Mouse (Mus musculus): ENCODE results near the gene Ikzf4.
"Not testable (repeated sequence)": the region's sequence is repeated elsewhere in the genome, so short reads cannot be mapped to it uniquely, and the experiment has no call there.

Ikzf4 gene

DNA sequence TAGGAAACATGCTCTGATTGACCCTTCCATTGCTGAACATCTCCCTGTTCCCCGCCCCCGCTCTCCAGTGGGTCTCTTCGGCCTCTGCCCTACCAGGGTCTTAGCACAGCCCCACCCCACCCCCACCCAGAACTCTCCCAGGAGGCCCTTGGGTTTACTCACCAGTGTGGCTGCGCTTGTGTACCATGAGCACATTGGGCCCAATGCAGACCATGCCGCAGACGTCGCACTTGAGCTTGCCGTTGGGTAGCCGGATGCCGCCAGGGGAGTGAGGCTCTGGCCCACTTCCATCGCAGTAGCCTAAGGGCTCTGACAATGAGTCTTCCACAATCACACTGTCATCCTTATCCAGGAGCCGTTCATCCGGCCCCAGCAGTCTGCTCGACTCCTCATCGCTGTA, 4.9 kb downstream of the Ikzf4 start:
- no peak for DNase-seq (ENCODE audit: low spot score)

DNA sequence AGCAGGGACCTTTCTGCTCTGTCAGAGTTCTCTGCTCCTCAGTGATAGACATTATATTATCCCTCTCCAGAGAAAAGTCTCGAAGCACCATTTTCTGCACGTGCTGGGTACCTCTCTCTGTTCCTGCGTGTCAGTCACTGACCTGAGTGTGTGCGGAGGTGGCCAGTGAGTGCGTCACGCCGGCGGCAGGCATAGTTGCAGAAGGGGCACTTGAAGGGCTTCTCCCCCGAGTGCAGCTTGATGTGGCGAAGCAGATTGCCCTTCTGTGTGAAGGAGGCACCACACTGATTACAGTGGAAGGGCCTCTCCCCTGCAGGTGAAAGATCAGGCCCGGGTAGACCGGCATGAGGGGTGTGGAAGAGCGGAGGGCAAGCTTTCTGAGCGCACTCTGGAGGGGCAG, 5.8 kb downstream of the Ikzf4 start:
- DNase-seq (ENCODE audit: low spot score), result no peak

DNA sequence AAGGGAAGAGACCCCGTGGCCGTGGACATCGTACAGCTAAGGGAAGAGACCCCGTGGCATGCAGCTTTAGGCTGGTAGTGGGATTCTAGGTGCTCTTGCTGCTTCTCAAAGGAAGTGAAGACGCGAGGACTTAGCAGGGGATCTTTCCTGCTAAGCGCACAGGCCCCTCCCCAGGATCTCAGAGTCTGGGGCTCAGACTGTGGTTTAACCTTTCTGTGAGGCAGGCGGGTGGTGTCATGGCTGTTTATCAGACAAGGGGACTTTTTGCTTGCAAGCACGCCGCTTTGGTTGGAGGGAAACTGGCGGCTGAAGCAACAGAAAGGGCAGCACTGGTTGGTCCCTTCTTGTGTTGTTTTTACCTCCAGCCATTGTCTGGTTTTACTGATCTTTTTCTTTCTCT, 8.8 kb downstream of the Ikzf4 start:
- DNase-seq (ENCODE audit: low spot score), result no peak

GRCm38 (mm10) chr10:128636561-128636960, 9.2 kb downstream of the Ikzf4 start:
- no peak for DNase-seq (ENCODE audit: low spot score)

DNA sequence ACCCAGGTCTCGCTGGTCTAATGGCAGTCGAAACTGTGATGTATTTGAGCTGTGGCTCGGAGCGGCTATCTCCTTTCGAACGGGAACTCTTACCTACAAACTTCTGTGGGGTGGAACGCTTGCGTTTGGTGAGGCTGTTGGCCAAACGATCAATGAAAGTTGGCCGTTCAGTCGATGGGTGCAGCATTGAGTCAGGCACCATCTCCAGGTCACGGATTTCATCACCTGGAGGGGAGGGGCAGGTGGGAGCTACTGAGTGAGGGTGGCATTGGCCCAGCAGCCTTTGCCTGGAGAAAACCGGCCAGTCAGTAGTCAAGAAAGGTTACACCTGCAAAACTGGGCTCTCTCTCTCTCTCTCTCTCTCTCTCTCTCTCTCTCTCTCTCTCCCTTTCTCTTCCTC, 10.1 kb downstream of the Ikzf4 start:
- DNase-seq (ENCODE audit: low spot score), result no peak

- no peak for DNase-seq (ENCODE audit: low spot score)
Measured at GRCm38 (mm10) chr10:128631571-128631970, 14.2 kb downstream of the Ikzf4 start.

GRCm38 (mm10) chr10:128630306-128630705, 15.5 kb downstream of the Ikzf4 start:
- not testable (repeated sequence) for DNase-seq (ENCODE audit: low spot score)

GRCm38 (mm10) chr10:128629746-128630145, 16.0 kb downstream of the Ikzf4 start:
- no peak for DNase-seq (ENCODE audit: low spot score)

DNA sequence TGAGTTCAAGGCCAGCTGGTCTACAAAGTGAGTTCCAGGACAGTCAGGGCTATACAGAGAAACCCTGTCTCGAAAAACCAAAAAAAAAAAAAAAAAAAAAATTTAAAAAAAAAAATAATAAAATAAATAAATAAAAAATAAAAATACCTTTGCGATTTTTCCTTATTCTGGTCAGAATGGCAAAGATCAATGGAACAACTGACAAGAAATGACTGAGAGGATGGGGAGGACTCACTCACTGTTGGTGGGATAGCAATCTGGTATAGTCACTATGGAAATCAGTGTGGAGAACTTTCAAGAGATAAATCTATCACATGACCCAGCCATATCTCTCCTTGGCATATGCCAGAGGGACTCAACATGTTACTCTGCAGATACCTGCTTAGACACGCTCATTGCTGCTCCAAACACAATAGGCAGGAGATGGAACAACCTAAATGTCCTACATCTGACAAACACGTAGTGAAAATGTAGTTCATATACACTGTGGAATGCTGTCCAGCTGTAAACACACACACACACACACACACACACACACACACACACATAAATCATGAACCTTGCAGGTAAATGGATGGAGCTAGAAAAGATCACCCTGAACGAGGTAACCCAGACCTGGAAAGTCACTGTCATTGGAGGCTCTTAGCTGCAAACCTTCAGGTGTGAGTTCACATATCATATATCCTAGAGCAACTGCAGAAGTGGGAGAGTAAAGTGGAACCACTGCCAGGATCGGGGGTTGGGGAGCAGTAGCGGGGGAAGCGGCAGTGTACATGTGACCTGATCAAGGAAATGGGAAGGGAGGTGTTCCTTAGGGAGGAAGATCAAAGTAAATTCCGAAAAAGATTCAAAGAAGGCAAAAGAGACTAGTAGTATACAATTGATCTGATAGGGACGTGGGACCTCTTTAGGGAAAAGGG, 18.1 kb downstream of the Ikzf4 start:
- DNase-seq (ENCODE audit: low spot score), result no peak

GRCm38 (mm10) chr10:128626311-128627310, 19.2 kb downstream of the Ikzf4 start, which contains the start of gene Rps26:
TSS of gene Rps26 (minus strand) at chr10:128626747.
- peak; percentile 95 for DNase-seq (ENCODE audit: low spot score)

GRCm38 (mm10) chr10:128625287-128625894, 20.4 kb downstream of the Ikzf4 start:
- no peak for DNase-seq (ENCODE audit: low spot score)

DNA sequence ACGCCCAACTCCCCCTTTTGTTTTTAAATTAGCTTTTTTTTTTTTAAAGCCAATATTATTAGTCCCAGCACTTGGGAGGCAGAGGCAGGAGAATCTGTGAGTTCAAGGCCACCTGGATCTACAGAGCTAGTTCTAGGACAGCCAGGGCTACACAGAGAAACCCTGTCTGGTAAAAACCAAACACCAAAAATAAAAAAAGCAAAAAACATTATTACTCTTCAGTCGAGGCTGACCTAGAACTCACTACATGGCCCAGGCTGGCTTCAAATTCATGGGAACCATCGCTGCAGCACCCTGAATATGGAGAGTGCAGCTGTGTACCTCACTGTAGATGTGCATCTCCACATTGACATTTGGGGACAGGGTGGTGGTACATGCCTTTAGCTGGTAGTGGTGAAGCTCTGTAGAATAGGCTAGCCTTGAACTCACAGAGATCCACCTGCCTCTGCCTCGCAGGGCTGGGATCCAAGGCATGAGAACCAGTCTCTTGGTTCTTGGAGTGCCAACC, 22.6 kb downstream of the Ikzf4 start:
- not testable (repeated sequence) for DNase-seq (ENCODE audit: low spot score)

GRCm38 (mm10) chr10:128622702-128623101, 23.1 kb downstream of the Ikzf4 start:
- no peak for DNase-seq (ENCODE audit: low spot score)

GRCm38 (mm10) chr10:128621986-128622520, 23.7 kb downstream of the Ikzf4 start:
- DNase-seq (ENCODE audit: low spot score), result no peak

DNA sequence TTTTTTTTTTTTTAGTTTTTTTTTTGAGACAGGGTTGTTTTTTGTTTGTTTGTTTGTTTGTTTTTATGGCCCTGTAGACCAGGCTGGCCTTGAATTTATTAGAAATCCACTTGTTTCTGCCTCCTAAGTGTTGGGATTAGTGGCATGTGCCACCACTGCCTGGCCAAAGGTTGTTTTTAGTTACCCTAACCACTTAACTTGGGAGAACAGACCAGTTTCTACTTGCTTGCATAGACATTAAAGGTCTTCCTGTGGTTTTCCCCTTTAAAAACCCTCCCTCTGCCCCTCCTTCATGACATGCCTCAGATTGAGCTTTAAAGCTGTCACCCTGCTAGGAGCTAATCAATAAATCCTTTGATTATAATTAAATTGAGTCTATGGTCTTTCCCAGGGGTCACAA, 25.6 kb downstream of the Ikzf4 start:
- no peak for DNase-seq (ENCODE audit: low spot score)

DNA sequence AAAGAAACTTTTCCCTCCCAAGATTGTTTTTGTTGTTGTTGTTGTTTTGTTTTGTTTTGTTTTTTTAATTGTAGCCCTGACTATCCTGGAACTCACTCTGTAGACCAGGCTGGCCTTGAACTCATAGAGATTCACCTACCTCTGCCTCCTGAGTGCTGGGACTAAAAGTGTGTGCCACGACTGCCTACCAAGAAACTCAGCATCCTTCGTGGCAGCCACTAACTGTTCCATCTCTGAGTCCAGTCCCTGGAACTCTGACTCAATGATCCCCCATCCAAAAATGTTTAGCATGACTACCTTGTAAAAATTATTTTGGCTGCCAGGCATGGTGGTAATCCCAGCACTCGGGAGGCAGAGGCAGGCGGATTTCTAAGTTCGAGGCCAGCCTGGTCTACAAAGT, 26.6 kb downstream of the Ikzf4 start:
- DNase-seq (ENCODE audit: low spot score), result not testable (repeated sequence)

- DNase-seq (ENCODE audit: low spot score), result no peak
Measured at GRCm38 (mm10) chr10:128618570-128618969, 27.2 kb downstream of the Ikzf4 start.

GRCm38 (mm10) chr10:128615798-128616448, 29.9 kb downstream of the Ikzf4 start:
- not testable (repeated sequence) for DNase-seq (ENCODE audit: low spot score)

GRCm38 (mm10) chr10:128614934-128615333, 30.9 kb downstream of the Ikzf4 start:
- DNase-seq (ENCODE audit: low spot score), result no peak

- not testable (repeated sequence) for DNase-seq (ENCODE audit: low spot score)
Measured at GRCm38 (mm10) chr10:128613820-128614219, 32.0 kb downstream of the Ikzf4 start.

DNA sequence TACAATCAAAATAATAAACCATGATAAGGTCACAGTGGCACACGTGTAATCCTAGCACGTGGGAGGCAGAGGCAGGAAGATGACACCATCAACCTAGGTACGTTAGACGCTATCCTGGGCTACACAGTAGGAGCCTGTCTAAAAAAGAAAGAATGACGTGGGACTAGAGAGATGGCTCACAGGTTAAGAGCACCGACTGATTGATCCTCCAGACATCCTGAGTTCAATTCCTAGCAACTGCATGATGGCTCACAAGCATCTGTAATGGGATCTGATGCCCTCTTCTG, 32.7 kb downstream of the Ikzf4 start:
- no peak for DNase-seq (ENCODE audit: low spot score)

All from left cerebral cortex, adult 11 months (tissue).